Mouse (Mus musculus) limb, embryonic 14.5 days (tissue): ENCODE data around the gene P3h4. TPM values are rescaled to one million over a fixed set of nuclear protein-coding genes. Genes with fewer than 3 reads are reported as not detected.
A peak's percentile ranks its signal among the peaks of the same experiment; 100 is the strongest.

ENCODE experiments used
- ATAC-seq: fragments of 200-750 bp; cut with Nextera tagmentation; 2 replicates; pipeline ENCODE4 v1.8.0; 2017; ENCODE audit warnings: low read depth, moderate number of reproducible peaks, moderate TSS enrichment; ENCODE audit not compliant: low FRiP score
- DNase-seq: peaks from one replicate; pipeline ENCODE4 v3.0.0-alpha.2; 2015; ENCODE audit warnings: low spot score
- H3K27ac ChIP-seq: fragments of 300-500 bp; sonication (generic); replicated peaks from 2 replicates; pipeline ENCODE4 v1.5.1; 2014; ENCODE audit warnings: low read depth, mild to moderate bottlenecking, low read length, moderate library complexity, mixed read lengths
- H3K27me3 ChIP-seq: fragments of 300-500 bp; sonication (generic); 2 replicates; pipeline ENCODE4 v1.6.1; 2014; ENCODE audit warnings: low read length, mixed read lengths; ENCODE audit not compliant: control insufficient read depth, insufficient read depth
- H3K36me3 ChIP-seq: fragments of 300-500 bp; sonication (generic); 2 replicates; pipeline ENCODE4 v1.6.1; 2014; ENCODE audit warnings: mild to moderate bottlenecking, low read length, moderate library complexity, mixed read lengths; ENCODE audit not compliant: control insufficient read depth, insufficient read depth
- H3K4me1 ChIP-seq: fragments of 300-500 bp; sonication (generic); 2 replicates; pipeline ENCODE4 v1.6.1; 2014; ENCODE audit warnings: antibody characterized with exemption, low read length, mixed read lengths; ENCODE audit not compliant: control insufficient read depth, insufficient read depth
- H3K4me2 ChIP-seq: fragments of 300-500 bp; sonication (generic); replicated peaks from 2 replicates; pipeline ENCODE4 v1.6.1; 2014; ENCODE audit warnings: low read depth, mild to moderate bottlenecking, low read length, moderate library complexity; ENCODE audit not compliant: severe bottlenecking
- H3K4me3 ChIP-seq: fragments of 300-500 bp; sonication (generic); replicated peaks from 2 replicates; pipeline ENCODE4 v1.5.1; 2014; ENCODE audit warnings: low read length
- H3K9ac ChIP-seq: fragments of 300-500 bp; sonication (generic); 2 replicates; pipeline ENCODE4 v1.6.1; 2014; ENCODE audit warnings: mild to moderate bottlenecking, low read depth, low read length, moderate library complexity; ENCODE audit not compliant: severe bottlenecking
- H3K9me3 ChIP-seq: fragments of 300-500 bp; sonication (generic); 2 replicates; pipeline ENCODE4 v1.6.1; 2016; ENCODE audit warnings: low read length; ENCODE audit not compliant: control insufficient read depth
- POLR2A ChIP-seq: fragments of 200-500 bp; IDR thresholded peaks from 2 replicates; pipeline ENCODE4 v1.8.0; 2012; ENCODE audit warnings: inconsistent platforms, mild to moderate bottlenecking, moderate library complexity, borderline replicate concordance; ENCODE audit not compliant: insufficient read depth, insufficient read length; ENCODE audit errors: extremely low read depth
- WGBS: fragments of 180-500 bp; shearing (Covaris S2); extraction: QIAGEN DNeasy Blood & Tissue Kit; methylation state at CpG from one replicate; pipeline ENCODE4 v1.1.7; 2014; 5-methylcytosine and 5-hydroxymethylcytosine counted together
- polyA plus RNA-seq, 2 experiments: library from polyadenylated mRNA; depleted of rRNA in 1 of 2; stranded (reverse) in 1 of 2; unstranded in 1 of 2; fragments of >200 nt; fragmentation: Nextera tagmentation in 1 of 2; extraction: Ambion mirVana in 1 of 2; gene quantifications; 2 replicates each; pipeline versions ENCODE4 v1.2.1 to v1.2.3; 2012 to 2014

The P3h4 gene
- polyA plus RNA-seq, 2 experiments: 95.2 to 120 TPM

GRCm38 (mm10) chr11:100441797-100442196, 27.2 kb upstream of the P3h4 start, which contains the start of the genes Nt5c3b and Klhl10:
Gene Nt5c3b (minus strand): TSS chr11:100441808.
Gene Klhl10 (plus strand): TSS chr11:100441917.
- Histone ChIP-seq H3K4me2 (peak within 1 kb of the TSS; percentile 59), H3K4me3 (peak within 1 kb of the TSS; percentile 84), H3K4me1 (peaks cover 11% of the 10 kb centered on the region), H3K9me3 (no peaks in the 10 kb centered on the region), H3K9ac (peak within 1 kb of the TSS; percentile 92), H3K36me3 (peaks cover 25% of the 10 kb centered on the region), H3K27ac (peak within 1 kb of the TSS; percentile 74), H3K27me3 (no peaks in the 10 kb centered on the region)
- DNase-seq (no peak), ATAC-seq (no peak)
- no peak for TF ChIP-seq POLR2A
- 83% methylated on average over 8 of the region's 8 CpGs for WGBS

GRCm38 (mm10) chr11:100440691-100441522, 26.3 kb upstream of the P3h4 start:
- Histone ChIP-seq H3K9me3 (no peaks in the 10 kb centered on the region), H3K36me3 (peaks cover 32% of the 10 kb centered on the region), H3K9ac (peak overlapping the region; percentile 92), H3K4me1 (peaks cover 11% of the 10 kb centered on the region), H3K4me2 (peak overlapping the region; percentile 59), H3K27me3 (no peaks in the 10 kb centered on the region), H3K4me3 (peak overlapping the region; percentile 84), H3K27ac (peak overlapping the region; percentile 74)
- ATAC-seq (peak; percentile 97), DNase-seq (peak; percentile 86)
- peak; percentile 95; the same call in 1 of the 2 replicates for TF ChIP-seq POLR2A
- WGBS: 1% methylated on average over 46 of the region's 52 CpGs

GRCm38 (mm10) chr11:100437901-100438300, 23.3 kb upstream of the P3h4 start:
- peaks cover 11% of the 10 kb centered on the region for H3K4me1 ChIP-seq
- DNase-seq (no peak), ATAC-seq (no peak)
- H3K4me2 ChIP-seq: no peak overlapping the region
- TF ChIP-seq POLR2A: no peak
- H3K4me3 ChIP-seq: no peak overlapping the region
- WGBS: 90% methylated on average over 1 of the region's 1 CpGs
- H3K36me3 ChIP-seq: peaks cover 55% of the 10 kb centered on the region
- H3K27ac ChIP-seq: no peak overlapping the region
- H3K27me3 ChIP-seq: no peaks in the 10 kb centered on the region
- no peak overlapping the region for H3K9ac ChIP-seq
- H3K9me3 ChIP-seq: no peaks in the 10 kb centered on the region

GRCm38 (mm10) chr11:100435678-100436246, 21.1 kb upstream of the P3h4 start:
- no peak overlapping the region for H3K4me3 ChIP-seq
- H3K4me1 ChIP-seq: peaks cover 6% of the 10 kb centered on the region; the same call in 1 of the 2 replicates
- no peak overlapping the region for H3K27ac ChIP-seq
- ATAC-seq (no peak), DNase-seq (no peak)
- H3K9ac ChIP-seq: no peak overlapping the region
- no peak overlapping the region for H3K4me2 ChIP-seq
- TF ChIP-seq POLR2A: no peak
- no peaks in the 10 kb centered on the region for H3K9me3 ChIP-seq
- 92% methylated on average over 9 of the region's 9 CpGs for WGBS
- no peaks in the 10 kb centered on the region for H3K27me3 ChIP-seq
- peaks cover 67% of the 10 kb centered on the region for H3K36me3 ChIP-seq

GRCm38 (mm10) chr11:100432002-100432401, 17.4 kb upstream of the P3h4 start:
- H3K27ac ChIP-seq: no peak overlapping the region
- no peak overlapping the region for H3K4me3 ChIP-seq
- H3K4me2 ChIP-seq: no peak overlapping the region
- no peak overlapping the region for H3K9ac ChIP-seq
- TF ChIP-seq POLR2A: no peak
- H3K4me1 ChIP-seq: no peaks in the 10 kb centered on the region
- ATAC-seq (no peak), DNase-seq (no peak)
- WGBS: 84% methylated on average over 5 of the region's 5 CpGs
- H3K36me3 ChIP-seq: peaks cover 69% of the 10 kb centered on the region
- no peaks in the 10 kb centered on the region for H3K27me3 ChIP-seq
- no peaks in the 10 kb centered on the region for H3K9me3 ChIP-seq
